11 mouse cellular contexts compared by ENCODE assay signal in the genomic region with DNA sequence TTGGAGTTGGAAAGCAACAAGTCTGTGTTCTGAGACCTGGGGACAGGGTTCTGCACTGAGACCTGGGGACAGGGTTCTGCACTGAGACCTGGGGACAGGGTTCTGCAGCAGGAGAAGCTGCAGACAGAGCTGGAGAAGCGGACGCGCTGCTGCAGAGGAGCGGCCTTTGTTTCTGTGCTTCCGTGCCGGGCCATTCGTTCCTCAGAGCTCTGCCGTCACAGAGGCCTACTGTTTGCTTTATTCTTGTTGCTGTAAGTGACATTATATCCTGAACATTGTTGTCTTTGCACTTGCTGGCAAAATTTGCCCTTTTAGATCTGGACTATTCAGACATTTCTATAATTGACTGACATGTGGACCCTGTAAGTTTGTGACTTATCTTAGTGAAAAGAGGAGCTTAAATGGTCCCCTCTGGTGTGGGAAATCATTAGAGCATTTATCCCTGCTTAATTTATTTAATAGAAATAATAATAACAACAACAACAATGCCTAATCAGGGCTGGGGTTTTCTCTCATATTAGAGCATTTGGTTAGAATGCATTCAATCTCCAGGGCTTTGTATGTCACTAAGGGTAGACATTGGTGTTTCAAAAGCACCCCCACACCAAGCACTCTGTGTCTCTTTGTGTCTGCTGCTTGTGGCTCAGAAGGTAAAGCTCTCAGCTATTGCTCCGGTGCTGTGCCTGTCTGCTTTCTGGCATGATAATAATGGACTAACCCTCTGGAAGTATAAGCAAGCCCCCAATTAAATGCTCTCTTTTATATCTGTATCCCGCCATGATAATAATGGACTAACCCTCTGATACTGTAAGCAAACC.
DNase-seq lines count a peak whose midpoint lies in the region; ATAC-seq and TF ChIP-seq lines count a peak whose summit lies in the region.
"Had no signal": no experiment of that assay in that cellular context is flagged by ENCODE, and none has a peak within 500 bp of the region (broad histone marks: within the 10 kb centered on the region; RNA-seq: fewer than 3 reads in every experiment).

No protein-coding gene starts in this region.

- intact Hi-C loops in left cerebral cortex, adult 2 months (cut with DNase I), result no loop called here

- TF ChIP-seq CTCF in forebrain, postnatal 0 days (IDR thresholded peaks at IDR 0.05; ENCODE audit: low read depth), result no peak
- no peak for TF ChIP-seq CTCF in left cerebral cortex, adult 2 months (IDR thresholded peaks at IDR 0.05)

- no peaks in the 10 kb centered on the region for H3K9me3 ChIP-seq in forebrain, postnatal 0 days (ENCODE audit: low read length)
- no peaks in the 10 kb centered on the region for H3K9me3 ChIP-seq in midbrain, embryonic 13.5 days
- H3K9me3 ChIP-seq: limb, embryonic 10.5 days had no signal

- no peaks in the 10 kb centered on the region for H3K27me3 ChIP-seq in forebrain, postnatal 0 days (ENCODE audit: insufficient read depth, low read length)
- no peaks in the 10 kb centered on the region for H3K27me3 ChIP-seq in midbrain, embryonic 13.5 days

- no peak overlapping the region for H3K4me2 ChIP-seq in forebrain, postnatal 0 days (ENCODE audit: low read depth)
- H3K4me2 ChIP-seq in midbrain, embryonic 13.5 days (replicated peaks), result no peak overlapping the region

- H3K36me3 ChIP-seq in forebrain, postnatal 0 days (ENCODE audit: insufficient read depth), result no peaks in the 10 kb centered on the region
- H3K36me3 ChIP-seq in midbrain, embryonic 13.5 days, result no peaks in the 10 kb centered on the region
- H3K36me3 ChIP-seq: limb, embryonic 10.5 days had no signal

- H3K4me1 ChIP-seq in forebrain, postnatal 0 days (ENCODE audit: insufficient read depth), result 0 out of 2 replicates have a peak, but pooled peaks cover 3% of the 10 kb centered on the region
- H3K4me1 ChIP-seq in midbrain, embryonic 13.5 days (replicated peaks), result peaks cover 13% of the 10 kb centered on the region
- H3K4me1 ChIP-seq: limb, embryonic 10.5 days had no signal

- 17% methylated on average over 10 of the region's 10 CpGs for WGBS in forebrain, postnatal 0 days
- 7% methylated on average over 10 of the region's 10 CpGs for WGBS in midbrain, embryonic 13.5 days

- peak; percentile 7 for DNase-seq in retina, postnatal 1 day
- DNase-seq in retina, embryonic 14.5 days (ENCODE audit: low spot score), result no peak
- peak; percentile 37 for DNase-seq in forebrain, postnatal 0 days
- no peak for DNase-seq in Muller cell, postnatal 12 days (ENCODE audit: inconsistent ontology term)
- DNase-seq in layer of hippocampus, adult 9-11 months, result no peak
- DNase-seq in left cerebral cortex, adult 2 months (ENCODE audit: extremely low spot score in 1 of 2, low spot score in 2 of 2), result no peak
- DNase-seq in kidney, postnatal 10 days, result no peak
- DNase-seq: kidney, adult 2 months; thymus, postnatal 4 days had no signal

- no peak overlapping the region for H3K9ac ChIP-seq in forebrain, postnatal 0 days
- H3K9ac ChIP-seq in midbrain, embryonic 13.5 days (replicated peaks), result no peak overlapping the region; the same call in 1 of the 2 replicates

- H3K4me3 ChIP-seq in forebrain, postnatal 0 days (ENCODE audit: low read depth, low read length), result no peak overlapping the region
- H3K4me3 ChIP-seq in midbrain, embryonic 13.5 days (replicated peaks), result no peak overlapping the region
- no peak overlapping the region for H3K4me3 ChIP-seq in left cerebral cortex, adult 2 months
- H3K4me3 ChIP-seq: limb, embryonic 10.5 days had no signal

- ATAC-seq in forebrain, postnatal 0 days, result peak; percentile 80
- peak; percentile 72 for ATAC-seq in midbrain, embryonic 13.5 days

- H3K27ac ChIP-seq in forebrain, postnatal 0 days (ENCODE audit: low read depth, low read length), result no peak overlapping the region; the same call in 1 of the 2 replicates
- peak overlapping the region; percentile 35 for H3K27ac ChIP-seq in midbrain, embryonic 13.5 days
- H3K27ac ChIP-seq in left cerebral cortex, adult 2 months, result no peak overlapping the region
- H3K27ac ChIP-seq: limb, embryonic 10.5 days had no signal

Comparison
In these comparisons a context has a peak if more than half of its experiments do, and no peak if none do; other contexts are left out.
1. DNase-seq: peak in retina, postnatal 1 day (single experiment) and forebrain, postnatal 0 days (single experiment); none in retina, embryonic 14.5 days (single experiment), Muller cell, postnatal 12 days (single experiment), layer of hippocampus, adult 9-11 months (single experiment), left cerebral cortex, adult 2 months (0 of 2) and kidney, postnatal 10 days (single experiment).